Mouse (Mus musculus) layer of hippocampus, adult 6 months (tissue): ENCODE measurements around the gene Gm17332. TPM values are rescaled to one million over a fixed set of nuclear protein-coding genes. Genes with fewer than 3 reads are reported as not detected.

ENCODE experiments used
- long read RNA-seq, 2 experiments: library from polyadenylated mRNA; unstranded; transcript quantifications; one replicate each; pipeline ENCODE4 v2.0.0; 2019 to 2020
- polyA plus RNA-seq: library from polyadenylated mRNA; unstranded; fragments of <200 nt; fragmentation: Nextera tagmentation; gene quantifications from 2 replicates; pipeline ENCODE4 v1.2.3, GENCODE M21; 2021

Gm17332 gene
- polyA plus RNA-seq, result not detected in 2 replicates
- long read RNA-seq, experiment 1, result 0 reads
- long read RNA-seq, experiment 2, result 0 reads

GRCm38 (mm10) chr11:31182362-31182761, at the start of gene Gm17332:
Gene Gm17332 (minus strand): TSS chr11:31182462.

Other genes with a start within 250 kb of the Gm17332 start
- 9.4 and 14.9 TPM in 2 replicates for gene Erlec1, start 228.1 kb downstream of the Gm17332 start, polyA plus RNA-seq
- 22.0 and 24.7 TPM in 2 replicates for gene Chac2, start 196.1 kb downstream of the Gm17332 start, polyA plus RNA-seq
- 0.14 and 0.50 TPM in 2 replicates for gene Stc2, start 187.6 kb upstream of the Gm17332 start, polyA plus RNA-seq